Mouse (Mus musculus): ENCODE data around the gene Tmigd3.

The Tmigd3 gene

DNA sequence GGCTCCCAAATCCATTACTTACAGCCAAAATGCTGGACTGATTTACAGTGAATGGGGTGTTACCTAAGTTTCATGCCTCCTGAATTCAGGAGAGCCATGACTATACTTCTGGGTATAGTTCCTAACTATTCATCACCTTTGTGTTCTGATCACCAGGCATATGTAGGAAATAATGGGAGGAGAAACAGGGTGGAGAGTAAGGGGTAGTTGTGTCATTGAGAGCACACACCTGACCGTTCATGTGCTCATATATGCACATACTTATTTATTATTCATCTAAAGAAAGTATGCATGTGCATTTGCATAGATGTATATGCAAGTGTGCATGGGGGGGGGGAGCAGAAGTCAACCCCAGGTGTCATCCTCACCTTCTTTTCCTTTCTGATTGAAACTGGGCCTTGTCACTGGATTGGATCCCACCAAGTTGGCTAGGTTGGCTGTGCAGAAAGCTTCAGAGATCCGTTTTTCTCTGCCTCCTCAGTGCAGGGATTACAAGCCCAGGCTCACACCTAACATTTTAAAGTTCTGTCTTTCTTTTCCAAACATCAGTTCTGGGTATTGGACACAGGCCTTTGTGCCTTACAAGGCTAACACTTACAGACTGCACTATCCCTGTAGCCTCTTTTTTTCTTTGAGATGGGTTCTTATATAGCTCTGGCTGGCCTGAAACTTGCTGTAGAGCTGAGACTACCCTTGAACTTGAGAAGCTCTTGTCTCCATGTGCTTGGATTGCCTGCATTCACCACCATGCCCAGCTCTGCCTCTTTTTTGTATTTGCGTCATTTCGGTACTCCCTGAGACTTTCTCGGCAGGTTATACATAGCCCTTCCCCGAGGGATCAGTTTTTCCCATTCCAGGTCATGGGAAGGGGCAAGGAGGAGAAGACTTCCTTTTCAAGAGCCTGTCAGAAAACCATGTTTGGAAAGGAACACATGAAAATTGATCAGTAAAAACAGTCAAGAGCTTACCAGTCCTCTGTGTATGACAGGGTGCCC lies 3.0 kb downstream of the Tmigd3 start:
- DNase-seq (ENCODE audit: low read depth, low spot score), result no peak

DNA sequence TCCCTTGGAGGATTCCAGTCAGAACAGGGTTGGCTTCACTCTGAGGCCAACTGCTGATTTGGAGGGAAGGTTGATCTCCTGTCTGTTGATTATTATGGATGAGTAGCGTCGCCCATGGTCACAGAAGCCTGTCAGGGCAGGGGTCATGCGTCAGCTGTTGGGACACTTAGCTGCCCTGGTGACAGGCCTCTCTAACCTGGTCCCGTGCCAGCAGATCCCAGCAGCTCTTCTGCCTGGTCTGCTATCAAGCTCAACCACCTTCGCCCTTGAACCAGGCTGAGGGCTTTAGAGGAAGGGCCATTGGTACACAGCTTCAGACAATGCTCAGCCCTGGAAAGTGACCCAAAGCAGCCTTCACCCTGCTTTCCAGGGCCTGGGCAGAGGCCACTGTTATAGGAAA lies 5.3 kb downstream of the Tmigd3 start:
- DNase-seq (ENCODE audit: low read depth, low spot score), result no peak

DNA sequence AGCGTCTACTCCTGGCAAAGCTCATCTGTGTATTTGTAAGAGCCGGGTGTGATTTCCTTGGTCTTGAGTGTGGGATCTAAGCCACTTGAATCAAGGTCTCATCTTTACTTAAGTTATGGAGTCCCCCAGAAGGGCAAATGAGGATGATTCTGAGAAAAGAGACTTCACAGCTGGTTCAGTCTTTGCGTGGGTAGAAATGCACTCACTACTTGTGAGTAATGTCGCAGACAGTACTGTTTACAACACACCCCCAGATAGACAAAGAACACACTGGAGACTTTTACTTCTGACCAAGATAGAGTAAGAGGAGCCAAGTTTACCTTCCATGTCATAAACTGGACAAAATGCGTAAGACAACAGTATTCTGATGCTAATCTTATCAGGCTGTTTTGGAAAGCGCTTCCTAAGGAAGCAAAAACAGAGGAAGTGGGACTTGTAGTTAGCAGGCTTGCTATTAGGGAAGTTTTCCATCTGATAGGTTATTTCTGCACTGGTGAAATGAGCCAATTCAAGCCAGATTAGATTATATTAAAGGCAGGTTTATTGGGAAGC lies 6.6 kb downstream of the Tmigd3 start:
- DNase-seq (ENCODE audit: low read depth, low spot score), result no peak

DNA sequence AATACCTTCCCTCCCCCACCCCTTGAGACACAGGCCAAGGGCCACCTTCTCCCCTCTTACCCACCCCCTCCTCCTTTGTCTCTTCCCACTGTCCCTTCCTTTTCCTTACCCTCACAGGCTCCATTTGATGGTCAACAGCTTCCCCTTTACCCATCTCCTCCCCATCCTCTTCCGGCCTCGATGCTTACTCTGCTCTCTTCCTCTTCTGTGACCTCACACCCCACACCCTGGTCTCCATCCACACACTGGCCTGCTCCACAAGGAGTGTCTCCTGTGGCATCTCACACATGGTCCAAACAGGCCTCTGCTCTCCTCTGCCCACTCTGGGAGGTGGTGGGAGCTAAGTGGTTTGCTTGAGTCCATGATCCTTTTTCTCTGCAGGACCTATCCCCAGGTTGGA lies 7.2 kb downstream of the Tmigd3 start:
- no peak for DNase-seq (ENCODE audit: low read depth, low spot score)

DNA sequence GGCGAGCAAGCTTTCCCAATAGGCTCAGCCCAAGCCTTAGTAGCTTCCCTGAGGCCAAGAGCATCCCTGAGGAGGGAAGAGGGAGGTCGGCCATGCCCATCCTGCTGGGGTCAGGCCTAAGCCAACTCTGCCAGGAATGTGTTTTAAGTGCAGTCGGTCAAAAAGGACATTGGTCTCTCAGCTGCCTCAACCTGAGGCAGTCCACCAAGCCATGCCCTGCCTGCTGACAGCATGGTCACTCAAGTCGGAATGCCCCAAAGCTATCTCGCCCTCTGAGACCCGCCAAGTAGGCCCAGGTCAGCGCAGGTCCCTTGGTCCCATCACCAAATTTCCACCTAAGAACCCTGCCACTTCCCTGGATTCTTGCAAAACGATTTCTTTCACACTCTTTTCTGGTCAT lies 8.0 kb downstream of the Tmigd3 start:
- no peak for DNase-seq (ENCODE audit: low read depth, low spot score)

DNA sequence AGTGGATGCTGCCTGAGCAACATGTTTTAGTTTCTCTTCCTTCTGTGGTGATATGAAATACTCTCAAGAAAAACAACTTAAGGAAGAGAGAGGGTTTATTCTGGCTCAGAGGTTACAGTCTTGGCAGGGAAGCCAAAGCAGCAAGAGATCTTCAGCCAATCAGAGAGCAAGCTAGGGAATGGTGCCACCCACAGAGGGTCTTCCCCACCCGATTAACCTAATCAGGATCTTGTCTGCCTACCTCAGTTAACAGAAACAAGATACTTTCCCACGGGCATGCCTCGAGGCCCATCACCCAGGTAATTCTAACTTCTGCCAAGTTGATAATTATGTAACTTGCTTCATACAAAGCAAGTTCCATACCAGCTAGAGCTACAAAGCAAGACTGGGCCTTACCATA lies 9.7 kb downstream of the Tmigd3 start:
- DNase-seq (ENCODE audit: low read depth, low spot score), result no peak

DNA sequence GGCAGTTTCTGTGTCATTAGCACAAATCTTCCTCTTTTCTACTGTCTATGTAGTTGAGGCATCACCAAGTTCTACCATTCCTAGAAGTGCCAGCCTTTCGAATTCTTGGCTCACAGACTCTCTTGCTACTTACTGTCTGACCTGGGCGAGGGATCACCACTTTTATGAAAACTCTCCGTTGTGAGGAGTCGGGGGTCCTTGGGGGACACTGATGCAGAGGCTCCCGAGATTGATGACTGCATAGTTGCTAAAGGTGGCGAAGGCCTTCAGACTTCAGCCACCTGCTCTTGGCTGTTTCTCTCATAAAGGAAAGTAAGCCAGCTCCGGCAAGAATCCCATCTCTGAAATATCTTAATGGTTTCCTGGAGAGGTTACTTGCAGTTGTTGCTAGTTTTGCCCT lies 11.4 kb downstream of the Tmigd3 start:
- no peak for DNase-seq (ENCODE audit: low read depth, low spot score)

DNA sequence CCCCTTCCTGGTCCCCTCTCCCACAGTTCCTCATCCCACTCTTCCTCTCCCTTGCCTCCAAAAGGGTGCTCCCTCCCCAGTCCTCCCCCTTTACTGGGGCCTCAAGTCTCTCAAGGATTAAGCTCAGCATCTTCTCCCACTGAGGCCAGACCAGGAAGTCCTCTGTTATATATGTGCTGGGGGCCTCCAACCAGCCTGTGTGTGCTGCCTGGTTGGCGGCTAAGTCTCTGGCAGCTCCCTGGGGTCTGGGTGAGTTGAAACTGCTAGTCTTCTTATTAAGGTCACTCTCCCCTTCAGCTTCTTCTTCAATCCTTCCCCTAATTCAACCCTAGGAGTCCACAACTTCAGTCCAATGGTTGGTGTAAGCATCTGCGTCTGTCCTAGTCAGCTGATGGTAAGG lies 12.4 kb downstream of the Tmigd3 start:
- DNase-seq (ENCODE audit: low read depth, low spot score), result no peak

DNA sequence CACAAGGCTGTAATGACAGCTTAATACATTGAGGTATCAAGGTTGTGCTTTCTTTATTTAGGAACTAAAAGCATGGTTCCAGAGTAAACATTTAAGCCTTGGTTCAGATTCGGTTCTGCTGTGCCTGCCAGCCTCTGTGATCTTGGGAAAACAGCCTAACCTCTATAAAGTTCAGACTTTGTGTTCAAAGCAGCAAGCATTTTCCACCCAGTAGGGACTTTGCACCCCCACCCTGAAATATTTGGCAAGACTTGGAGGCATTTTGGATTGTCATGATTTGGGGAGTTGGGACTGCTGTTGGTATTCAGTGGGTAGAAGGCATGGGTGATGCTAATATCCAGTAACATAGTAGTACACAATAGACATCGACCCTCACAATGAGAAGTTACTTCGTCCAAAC lies 18.3 kb downstream of the Tmigd3 start:
- DNase-seq (ENCODE audit: low read depth, low spot score), result no peak

DNA sequence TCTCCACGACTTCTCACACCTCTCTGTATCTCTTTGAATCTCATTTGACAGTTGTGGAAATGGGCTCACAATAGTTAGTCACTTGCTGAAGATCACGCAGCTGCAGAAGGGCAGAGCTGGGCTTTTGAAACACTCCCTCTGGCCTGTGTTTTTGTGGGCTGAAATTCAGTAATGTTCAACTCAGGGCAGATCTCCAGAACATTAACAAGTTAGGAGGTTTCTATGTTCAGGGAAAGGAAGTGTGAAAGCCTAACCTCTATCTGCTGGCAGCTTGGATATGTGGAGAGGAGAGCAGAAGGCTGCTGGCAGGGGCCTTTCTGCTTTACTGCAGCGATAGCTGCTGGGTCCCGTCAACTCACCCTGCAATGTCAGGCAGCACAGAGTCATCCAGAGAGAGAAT lies 19.5 kb downstream of the Tmigd3 start:
- no peak for DNase-seq (ENCODE audit: low read depth, low spot score)

DNA sequence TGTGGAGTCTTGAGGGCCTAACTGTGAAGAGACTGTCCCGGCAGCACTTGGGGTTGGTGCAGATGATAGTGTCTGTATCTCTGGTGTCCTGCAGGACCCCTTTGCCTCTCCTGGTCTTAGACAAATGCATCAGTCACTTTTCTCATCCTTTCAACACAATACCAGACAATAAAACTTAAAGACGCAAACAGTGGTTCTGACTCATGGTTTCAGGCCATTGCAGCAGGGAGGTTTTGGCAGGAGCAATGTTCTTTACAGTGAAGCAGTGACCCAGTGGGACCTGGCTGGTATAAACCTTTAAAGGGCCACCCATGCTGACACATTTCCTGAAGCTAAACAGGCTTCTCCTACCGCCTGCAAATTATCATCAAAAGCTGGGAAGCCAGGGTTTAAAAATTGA lies 20.4 kb downstream of the Tmigd3 start:
- no peak for DNase-seq (ENCODE audit: low read depth, low spot score)

DNA sequence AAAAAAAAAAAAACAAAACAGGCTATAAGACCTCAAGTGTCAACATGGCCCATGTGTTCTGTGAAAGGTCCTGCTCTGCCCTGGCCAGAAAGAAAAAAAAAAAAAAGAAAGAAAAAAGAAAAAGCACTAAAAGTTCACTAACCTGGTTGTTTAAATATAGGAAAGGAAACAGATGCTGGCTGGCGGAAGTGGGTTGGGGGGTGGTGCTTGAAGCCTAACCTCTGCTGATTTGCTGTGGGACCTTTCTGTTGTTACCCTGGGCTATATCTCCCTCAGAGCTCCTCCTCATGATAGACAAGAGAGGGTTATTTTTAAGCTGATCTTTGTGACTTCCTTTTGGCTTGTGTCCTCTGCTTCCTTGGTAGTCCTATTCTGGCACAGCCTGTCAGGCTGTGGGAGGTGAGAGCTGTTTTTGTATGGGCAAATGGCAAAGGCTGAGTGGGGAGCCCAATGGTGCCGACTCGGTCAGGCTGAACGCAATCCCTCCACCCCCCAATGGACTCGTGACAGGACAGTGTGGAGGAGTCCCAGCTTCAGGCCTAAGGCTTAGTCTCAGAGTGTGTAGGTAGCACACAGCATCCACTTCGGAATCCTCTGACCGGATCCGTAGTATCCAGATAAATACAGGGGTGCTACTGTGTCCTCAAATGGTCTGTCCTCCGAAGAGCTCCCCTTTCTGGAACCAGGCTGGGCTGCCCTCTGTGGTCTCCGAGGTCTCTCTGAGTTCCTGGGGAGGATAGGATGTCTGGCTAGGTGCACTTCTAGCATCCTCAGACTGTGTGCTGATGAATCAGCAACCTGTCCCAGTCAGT lies 21.3 kb downstream of the Tmigd3 start:
- DNase-seq (ENCODE audit: low read depth, low spot score), result no peak

DNA sequence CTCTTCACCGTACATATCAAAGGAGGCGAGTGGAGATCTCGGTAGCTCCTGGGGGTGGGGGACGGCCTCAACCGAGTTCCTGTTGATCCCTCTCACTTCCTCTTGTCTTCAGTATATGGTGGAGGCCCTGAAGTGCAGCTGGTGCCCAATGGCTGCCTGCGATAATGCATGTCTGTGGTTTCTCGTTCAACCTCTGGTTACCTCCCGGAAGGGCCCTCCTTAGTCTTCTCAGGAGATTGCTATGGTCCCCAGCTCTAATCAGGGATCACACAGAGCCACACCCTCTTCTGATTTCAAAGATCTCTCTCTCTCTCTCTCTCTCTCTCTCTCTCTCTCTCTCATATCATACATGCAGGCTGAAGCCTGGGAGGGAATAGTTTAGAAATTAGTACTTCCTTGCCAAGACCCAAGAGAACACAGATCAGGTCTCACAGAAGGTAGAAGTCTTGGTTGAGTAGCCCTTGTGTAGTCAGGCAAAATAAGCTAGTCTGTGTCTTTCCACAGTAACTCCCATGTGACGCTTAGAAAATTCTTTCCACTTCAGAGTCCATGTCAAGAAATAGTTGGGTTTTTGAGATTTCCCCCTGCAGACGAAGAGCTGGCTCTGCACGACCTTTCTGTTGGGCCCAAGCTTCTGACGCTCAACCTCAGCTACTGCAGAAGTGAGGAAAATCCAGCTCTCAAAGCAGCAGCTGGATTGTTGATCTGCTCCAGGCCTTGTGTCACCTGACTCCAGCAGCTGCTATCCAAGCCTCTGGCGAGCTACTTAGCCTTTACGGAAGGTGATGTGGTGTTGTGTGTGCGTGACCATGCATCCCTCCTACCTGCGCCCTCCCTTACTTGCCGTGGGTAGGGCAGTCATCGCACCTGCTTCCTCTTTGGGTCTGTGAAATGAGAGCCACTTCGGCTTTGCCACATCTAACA lies 22.1 kb downstream of the Tmigd3 start:
- DNase-seq (ENCODE audit: low read depth, low spot score), result no peak

DNA sequence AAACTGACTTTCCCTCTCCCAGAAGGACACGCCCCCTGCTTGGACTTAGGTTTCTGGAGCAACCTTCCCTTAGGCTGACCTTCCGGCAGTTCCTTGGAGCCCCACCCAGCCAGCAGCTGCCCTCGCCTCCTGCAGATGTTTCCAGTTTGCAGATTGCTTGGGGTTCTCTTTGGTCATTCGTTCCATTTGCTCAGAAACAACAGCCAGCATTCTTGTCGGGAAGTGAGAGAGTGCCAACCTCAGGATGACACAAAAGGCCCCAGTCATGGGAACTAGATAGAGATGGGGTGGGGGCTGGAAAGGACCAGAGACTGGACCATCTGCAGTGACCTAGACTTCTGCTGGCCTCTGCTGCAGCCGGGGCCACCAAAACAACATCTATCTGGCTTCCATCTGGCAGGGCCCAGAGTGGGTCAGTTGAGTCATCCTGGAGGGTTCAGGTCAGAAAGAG lies 23.3 kb downstream of the Tmigd3 start:
- DNase-seq (ENCODE audit: low read depth, low spot score), result no peak

DNA sequence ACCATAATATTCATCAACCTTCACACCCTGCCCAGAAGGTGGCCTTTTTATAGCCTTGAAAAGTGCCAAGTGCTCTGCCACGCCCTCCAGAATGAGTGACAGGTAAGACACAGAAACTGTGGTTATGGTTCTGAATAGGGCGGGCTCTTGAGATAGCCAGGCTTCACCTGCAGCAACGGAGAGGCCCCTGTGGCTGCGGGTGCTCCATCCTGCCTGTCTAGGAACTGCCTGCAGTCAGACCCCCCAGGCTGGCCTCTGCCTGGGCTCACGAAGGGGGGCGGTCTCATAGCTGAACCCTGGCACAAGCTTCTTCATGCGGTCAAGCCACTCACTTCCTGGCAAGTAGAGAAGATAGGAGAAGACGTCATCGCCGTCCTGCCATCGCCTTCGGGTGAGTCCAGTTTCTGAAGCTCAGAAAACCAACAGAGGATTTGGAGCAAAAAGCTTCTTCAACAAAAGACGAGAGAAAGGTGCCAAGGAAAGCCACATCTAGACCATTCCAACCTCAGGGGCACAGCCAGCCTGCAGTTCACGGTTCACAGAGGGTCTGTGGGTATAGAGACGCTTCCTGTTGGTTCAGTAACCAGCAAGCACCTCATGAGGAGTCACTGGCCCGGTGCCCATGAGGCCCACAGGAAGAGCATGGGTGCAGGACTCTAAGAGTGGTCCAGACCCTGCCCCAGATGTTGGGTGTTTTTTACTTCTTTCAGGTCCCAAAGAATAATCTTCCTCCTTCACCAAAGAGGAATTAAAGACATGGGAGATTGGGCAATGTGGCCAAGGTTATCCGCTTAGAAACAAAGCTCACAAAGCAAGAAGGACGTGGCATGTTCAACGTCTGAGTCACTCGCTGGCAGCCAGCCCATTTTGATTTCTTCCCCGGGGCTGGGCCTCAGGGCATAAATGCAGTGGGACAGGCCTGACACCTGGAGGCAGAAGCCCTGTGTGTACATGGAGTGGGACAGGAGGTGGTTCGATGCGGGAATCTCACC lies 24.2 kb downstream of the Tmigd3 start:
- no peak for DNase-seq (ENCODE audit: low read depth, low spot score)

DNA sequence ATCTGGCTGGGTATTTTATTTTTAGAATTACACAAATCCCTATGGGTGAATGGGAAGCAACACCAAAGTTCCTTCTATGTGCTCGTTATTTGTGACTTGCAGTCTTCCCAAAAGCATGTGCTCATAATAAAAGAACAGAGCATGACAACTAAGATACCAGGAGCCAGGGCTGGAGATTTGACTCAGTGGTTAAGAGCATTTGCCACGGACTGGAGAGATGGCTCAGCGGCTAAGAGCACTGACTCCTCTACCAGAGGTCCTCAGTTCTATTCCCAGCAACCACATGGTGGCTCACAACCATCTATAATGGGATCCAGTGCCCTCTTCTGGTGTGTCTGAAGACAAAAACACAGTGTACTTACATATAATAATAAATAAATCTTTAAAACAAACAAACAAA lies 26.1 kb downstream of the Tmigd3 start:
- no peak for DNase-seq (ENCODE audit: low read depth, low spot score)

DNA sequence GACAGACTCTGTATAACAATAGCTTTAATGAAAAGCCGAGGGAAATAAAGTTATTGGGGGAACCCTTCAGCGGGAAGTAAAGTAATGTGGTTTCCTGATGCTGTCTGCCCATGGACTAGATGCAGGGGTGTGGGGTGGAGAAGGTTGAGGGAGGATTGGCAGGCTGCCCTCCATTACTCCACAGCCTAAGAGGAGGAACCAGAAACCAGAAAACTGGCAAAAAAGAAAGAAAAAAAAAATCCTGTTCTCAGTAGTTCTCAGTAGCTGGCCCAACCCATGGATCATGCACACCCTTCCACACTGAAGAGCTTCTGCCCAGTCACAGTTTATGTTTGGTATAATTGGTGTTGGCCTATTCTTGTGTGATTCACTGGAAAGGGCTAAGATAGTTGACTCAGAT lies 27.6 kb downstream of the Tmigd3 start:
- no peak for DNase-seq (ENCODE audit: low read depth, low spot score)

DNA sequence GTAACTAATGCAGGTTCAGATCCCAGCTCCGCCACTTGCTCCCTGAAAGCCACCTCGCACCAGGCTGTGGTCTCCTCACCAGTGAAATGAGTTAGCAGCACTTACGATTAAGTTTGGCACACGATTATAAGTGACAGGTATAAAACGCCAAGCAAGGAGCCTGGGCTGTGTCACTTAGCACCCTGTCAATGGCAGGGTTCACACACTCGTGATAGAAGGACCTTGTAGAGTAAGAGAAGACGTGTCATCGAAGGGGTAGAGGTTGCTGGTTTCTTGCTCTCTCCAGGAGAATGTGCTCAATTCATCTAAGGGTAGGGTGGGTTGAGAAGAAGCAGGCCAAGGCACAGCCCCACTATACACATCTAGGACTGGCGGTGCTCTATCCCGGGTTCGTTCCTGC lies 28.2 kb downstream of the Tmigd3 start:
- DNase-seq (ENCODE audit: low read depth, low spot score), result no peak

DNA sequence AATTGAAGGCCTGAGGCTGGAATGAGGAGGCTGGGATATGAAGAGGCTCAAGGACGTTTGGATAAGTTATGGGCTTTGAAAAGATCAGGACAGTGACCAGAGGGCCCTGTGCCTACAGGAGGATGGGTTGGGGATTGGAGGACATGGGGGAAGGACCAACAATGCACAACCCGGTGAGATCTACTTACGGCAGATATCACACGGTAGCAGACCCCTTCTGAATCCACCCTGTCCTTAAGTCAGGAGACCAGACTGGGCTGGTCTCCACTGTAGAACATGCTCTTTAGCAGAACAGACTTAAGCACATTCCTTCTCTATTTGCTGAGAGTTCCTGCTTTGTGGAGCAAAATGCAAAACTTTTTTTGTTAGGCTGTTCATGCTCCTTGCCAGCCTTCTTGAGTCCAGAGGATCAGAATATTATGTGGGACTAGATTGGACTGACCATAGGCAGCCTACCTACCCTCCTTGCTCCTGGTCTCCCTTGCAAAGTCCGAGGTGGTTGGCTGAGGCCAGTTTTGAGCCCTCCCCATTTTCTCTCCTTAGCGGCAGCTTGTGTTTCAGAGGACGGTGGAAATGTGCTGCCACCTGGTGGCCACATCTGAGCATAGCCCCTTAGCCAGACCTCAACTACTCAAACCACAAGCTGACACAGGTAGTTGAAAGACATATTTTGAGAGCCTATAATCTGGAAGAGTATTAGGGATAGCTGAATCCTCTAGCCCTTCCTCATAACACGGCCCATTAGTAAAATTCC lies 28.9 kb downstream of the Tmigd3 start:
- peak; percentile 46 for DNase-seq (ENCODE audit: low read depth, low spot score)
